Mouse (Mus musculus) fat pad, adult 2 months (tissue): ENCODE measurements at regions not wholly inside any gene's neighbourhood (a gene's known extent, or its start where the extent isn't known, plus 50 kb on each side); places are given as distances from the start of the nearest gene placed in this dataset.

Source experiments
- DNase-seq: peaks from one replicate; pipeline ENCODE4 v3.0.0-alpha.2; 2011; ENCODE audit warnings: low read depth, low spot score; ENCODE audit errors: extremely low read depth

DNA sequence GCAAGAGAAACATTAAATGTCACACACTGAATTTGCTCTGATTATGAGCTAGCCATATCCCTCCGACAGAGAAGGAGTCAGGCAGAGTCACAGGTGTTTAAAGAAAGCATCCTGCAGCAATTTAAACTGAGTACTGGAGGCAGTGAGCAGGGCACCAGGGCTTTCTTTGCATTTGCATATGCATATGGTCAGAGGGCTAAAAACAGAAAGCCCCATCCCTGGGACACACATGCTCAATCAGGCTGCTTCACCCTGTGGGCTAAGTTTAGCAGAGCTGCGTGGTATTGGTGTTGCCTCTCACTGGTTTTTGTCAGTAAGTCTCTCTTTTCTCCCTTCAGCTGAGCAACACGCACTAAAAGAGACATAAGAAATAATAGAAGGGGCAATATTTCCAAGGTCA, 289.9 kb upstream of the Rps6ka3 start:
- no peak for DNase-seq

DNA sequence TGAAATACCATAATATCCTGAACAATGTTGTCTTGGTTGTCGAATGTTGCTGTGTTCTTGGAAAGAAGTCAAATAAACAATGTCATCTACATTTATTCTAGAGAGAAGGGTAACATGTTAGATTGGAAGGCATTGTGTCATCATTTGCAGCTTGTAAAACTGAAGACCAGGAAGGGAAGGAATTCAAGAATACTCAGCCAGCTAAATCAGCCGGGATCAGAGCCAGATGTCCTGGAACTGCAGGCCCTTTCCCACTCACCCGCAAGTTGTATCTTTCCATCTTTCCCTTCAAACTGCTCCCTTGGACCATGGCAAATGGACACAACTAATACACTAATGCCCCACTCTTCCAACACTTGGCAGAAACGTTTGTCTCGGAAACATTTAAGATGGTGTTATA, 288.7 kb upstream of the Rps6ka3 start:
- DNase-seq: no peak

DNA sequence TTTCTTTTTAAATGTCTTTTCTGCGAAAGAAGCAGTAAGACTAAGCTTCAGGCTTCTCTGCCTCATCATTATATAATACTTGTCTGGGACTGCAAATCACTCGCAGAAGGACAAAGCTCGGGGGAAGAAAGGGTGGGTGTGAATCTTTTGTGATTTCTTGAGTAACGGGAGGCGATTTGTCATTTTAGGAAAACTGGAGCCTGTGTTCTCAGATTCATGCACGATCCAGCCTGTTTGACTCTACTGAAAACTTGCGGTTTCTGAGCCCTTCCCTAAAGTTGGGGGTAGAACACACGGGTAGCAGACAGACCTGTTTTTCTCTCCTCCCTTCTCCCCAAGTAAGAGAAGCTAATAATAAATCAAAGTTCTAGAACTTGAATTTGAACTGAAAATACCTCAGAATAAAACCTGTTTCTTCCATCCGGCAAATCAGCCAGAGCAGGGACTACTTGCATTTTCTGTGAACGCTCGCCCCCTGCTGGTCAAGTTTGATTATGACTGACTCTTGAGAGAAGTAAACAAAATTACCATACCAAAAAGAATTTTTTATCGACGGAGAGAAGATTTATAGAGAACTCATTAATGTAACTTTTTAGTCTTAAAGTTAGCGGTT, 288.2 kb upstream of the Rps6ka3 start:
- no peak for DNase-seq

DNA sequence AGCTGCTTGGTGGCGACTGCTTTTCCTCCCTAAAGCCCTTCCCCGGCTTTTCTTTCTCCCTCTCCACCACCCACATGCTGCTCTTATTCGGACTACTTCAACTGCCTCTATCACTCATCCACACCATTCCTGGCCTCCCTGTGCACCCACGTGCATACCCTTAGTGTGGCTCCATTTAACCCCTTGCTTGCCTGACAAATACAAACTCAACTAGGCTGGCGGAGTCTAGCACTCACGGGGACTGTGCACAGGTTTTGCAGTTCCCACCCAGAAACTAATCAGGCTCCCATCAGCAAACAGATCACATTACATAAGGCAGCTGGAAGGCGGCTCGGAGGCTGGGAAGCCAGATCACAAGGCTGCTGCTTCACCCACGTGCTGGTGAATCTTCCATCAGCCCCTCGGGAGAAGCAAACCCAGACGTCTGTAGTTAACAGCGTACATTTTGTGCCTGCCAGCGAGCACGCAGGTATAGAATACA, 287.0 kb upstream of the Rps6ka3 start:
- no peak for DNase-seq

DNA sequence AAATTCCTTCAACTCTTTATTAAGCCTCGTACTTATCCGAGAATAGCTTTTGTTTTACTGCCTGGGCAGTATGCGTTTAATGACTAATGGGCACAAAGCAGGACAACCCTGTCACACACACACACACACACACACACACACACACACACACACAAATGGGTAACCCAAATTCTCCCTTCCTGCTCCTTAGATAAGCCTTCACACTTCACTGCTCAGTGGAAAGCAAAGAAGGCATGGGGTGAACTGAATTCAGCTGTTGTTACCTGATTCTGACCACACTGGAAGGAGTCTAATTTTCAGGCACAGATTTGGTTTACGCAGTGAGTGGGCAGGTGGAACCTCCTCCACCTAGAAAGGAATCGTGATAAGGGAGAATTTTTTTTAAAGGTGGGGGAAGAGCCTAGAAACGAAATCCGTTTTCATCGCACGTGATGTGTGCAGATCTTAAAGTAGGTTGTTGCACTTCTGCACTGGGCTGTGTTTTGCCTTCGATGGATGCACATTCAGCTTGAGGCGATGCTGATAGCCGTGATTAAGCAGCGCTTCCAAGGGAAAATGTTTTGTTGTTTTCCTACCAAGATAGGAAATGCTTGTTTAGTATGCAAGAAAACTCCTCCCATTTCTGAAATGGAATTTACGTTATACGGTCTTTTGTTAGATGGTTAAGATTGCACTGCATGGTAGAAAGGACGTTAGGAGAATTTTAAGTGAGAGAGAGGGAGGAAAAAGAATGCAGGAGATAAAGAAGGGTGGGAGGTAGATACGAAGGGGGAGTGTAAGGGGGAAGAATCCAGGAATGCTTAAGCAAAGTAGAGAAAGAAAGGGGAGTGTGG, 286.2 kb upstream of the Rps6ka3 start:
- DNase-seq: no peak

DNA sequence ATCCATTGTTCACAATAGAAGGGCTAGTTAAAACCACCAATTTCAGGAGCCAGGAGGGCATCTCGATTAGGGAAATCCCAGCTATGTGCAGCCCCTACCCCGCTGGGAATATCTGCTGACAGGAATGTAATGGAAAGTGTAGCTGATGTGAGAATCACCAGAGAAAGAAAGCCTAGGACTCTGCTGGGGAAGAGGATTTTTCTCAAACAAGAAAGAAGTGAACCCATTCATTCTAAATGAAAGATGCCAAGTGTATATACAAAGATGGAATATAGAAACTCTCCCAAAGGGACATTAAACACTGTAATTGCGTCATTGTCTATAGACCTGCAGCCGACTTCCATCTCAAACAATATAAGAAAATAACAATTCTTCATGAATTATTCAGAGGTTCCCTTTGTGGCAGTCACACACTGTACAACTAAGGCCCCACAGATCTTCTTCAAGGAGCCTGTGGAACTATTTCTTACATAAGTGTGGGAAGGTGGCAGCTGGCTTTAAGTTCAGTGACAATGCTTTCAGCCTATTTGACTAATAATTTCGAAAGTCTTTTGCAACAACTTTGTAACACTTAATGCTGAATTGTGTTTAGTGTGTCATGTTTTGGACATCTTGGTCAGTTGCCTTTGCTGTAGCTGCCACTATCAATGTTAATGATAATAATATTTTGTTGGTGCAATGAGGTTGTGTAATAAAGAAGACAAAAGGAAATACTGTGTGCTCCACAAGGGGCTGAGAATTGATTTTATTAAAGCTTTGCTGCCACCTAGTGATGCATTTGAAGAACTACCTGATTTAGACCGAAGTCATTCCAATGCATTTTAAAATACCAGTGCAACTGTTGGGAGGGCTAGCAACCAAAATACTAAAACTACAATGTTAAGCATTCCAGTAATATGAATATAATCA, 285.4 kb upstream of the Rps6ka3 start:
- DNase-seq: no peak

DNA sequence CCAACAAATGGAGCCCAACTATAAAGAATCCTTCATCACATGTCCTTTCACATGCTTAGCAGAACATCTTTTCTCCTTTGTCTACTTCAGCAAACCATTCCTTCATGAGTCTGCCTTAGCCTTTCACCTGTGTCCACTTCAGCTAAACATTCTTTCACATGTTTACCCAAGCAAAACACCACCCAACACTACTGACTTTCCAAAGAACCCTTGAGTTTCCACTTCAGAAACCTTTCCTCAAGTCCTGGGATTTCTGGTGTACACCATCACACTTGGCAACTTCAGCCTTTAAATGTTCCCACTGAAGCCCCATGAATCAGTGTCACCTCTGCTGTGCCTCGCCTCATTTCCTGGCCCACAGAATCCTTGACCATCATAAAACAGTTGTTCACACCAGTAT, 278.2 kb upstream of the Rps6ka3 start:
- DNase-seq: no peak

DNA sequence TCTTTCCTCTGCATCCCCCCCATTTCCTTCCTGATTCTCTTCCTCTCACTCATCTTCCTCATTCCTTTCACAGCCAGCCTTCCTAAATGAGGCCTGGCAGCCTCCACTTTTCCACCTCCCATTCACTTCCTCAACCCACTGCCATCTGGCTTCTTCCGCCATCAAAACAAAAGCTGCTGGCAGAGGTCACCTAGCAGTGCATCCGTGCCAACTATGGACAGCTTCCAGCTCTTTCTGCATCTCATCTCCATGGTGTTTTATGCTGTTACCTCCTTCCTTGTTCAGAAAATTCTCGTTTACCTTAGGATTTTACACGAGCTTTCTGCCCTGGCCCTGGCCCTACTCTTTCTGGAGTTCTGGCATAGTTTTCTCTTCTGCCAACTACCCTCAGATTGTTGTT, 262.9 kb upstream of the Rps6ka3 start:
- DNase-seq: no peak

DNA sequence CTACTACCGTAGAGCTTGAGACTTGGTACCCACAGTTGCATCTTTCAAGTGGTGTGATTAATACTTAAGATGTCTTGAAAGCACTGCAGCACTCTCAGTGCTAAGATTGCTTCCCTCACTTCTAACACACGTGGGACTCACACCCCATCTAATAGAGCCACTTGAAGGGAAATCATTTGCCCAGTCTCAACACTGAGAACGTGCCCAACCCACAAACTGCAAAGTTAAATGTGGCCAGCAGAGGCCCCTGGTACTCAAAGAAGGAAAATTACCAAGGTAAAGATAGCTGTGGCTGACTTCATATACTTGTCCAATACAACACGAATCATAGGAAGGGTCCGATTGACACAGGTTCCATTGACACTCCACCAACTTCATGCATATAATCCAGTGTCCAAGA, 238.4 kb upstream of the Rps6ka3 start:
- DNase-seq: no peak

DNA sequence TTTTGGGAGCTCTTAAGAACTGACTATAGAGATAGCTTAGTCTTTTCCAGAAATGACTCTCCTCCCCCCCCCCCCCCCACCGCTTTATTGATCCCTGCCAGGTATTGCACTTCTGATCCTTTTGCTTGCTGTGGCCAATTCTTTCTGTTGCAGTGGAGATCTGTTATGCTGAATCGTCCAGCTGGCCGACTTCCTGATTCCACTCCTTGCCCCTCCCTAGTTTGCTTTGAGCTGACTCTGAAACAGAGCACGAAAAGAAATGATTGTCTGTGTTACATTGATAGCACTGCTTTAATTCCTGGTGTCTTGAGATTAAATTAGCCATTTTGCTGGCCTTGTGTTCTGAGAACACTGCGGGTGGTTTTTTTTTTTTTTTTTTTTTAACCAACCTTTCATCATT, 233.5 kb upstream of the Rps6ka3 start:
- no peak for DNase-seq

DNA sequence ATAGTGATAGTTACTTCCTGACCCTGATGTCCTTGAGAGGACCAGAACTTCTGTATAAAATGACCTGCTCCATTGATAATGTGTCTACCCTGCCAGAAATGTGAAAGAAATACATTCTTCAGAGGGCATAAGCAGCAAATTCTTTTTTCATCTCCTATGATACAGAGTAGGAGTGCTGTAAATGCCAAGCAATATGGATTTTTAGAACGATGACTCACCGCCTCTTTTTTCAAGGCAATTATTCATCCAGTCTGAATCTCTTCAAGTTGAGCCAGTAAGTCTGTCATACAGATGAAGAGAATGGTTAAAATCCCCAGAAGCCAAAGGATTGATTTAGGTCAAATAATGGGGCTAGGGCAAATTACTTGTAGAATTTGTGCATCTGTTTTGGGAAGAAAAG, 225.4 kb upstream of the Rps6ka3 start:
- DNase-seq: no peak

DNA sequence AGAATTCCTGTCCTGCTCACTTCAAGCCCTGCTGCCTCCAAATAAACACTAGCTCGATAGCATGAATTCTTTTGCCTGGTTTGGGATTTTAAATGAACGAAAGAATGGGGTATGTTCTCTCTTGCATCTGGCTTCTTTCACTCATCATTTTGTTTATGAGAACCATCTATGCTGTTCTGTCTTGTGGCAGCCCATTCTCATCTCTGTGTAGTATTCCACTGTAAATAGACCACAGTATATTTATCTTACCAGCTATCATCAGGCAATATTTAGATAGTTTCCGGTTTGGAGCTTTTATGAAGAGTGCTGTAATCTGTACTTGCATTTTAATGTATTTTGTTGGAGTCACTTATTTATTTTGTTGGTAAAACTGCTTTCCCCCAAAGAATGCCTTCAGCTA, 222.4 kb upstream of the Rps6ka3 start:
- DNase-seq: no peak

DNA sequence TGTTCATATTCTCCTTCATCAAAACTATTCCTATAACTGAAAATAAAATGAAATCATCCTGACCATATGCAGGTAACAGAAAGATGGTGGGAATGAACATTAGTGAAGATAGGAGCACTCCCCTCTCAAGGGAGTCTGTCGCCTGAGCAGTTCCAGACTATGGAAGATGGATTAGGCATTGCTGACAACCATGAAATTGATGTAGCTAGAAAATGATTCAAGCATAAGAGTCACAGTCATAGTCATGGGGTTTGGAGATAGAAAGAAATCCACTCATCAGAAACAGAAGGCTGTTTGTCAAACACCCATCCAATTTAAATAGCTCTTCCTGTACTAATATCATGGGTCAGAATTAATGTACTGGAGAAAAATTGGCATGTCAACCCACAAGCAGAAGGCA, 191.2 kb upstream of the Rps6ka3 start:
- DNase-seq: no peak

DNA sequence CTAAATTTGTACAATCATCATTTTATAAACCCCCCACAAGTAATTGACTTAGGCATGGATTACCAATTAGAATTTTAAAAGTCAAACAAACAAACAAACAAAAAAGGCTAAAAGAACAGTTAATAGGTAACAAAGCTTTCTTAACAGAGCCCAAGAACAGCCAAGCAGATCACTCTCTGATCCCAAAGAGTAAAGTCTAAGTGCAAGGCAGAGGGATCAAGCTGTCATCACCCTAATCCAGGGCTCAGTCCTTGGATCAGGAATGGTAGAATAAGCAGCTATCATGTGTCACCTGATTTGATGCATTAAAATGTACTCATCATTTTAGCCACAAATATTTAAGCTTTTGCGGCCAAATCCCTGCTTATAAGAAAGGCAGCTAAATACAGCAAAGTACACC, 183.8 kb upstream of the Rps6ka3 start:
- DNase-seq: no peak

DNA sequence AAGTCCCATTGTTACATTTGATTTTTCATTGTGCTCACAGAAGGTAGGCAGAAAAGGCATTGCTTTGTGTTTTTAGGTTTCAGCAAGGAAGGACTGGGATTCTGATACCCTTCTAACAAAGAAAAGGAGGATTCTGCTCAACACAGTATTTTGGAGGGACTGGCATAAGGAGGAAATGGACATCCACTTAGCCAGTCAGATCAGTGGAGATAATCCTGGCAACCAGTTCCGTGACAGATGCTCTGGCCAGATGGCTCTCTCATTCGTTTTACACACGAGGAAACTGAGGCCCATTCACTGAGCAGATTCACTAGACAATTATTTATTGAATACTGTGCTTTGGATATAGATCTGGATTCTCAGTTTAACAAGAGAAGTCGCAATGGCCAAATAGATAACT, 178.2 kb upstream of the Rps6ka3 start:
- no peak for DNase-seq

DNA sequence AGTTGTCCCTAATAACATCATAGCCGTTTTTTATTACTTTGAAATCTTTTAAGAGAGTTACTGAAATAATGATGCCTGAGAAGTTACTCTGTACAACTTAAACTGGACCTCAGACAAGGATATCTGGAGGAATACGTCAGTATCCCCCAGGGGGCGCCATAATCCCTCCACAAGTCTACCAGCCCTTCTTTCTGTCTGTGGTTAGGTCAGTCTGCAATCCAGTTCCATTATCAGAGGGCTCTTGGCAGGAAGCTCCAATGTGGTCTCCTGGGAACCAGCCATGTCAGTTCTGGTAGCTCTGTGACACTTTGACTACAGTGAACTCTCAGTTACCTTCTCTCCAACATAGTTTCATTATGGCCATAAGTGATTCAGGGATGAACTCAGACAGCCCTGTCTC, 166.7 kb upstream of the Rps6ka3 start:
- no peak for DNase-seq

DNA sequence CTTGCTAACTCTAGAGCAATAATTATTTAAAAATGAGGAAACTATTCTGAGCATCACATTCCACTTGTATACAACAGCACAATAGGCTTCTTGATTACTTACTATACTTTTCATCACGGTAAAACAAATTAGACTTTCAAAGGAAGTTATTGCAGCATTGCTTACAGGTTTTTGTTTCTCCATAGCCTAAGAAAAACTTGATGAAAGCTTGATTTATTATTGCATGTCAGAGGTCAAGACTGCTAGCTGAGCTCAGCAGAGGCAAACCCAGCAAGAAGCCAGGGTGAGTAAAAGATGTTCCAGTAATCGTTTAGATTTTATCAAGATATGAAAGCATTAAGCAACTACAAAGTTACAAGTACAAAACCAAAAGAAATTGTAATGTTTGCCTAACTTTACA, 162.2 kb upstream of the Rps6ka3 start:
- peak; percentile 23 for DNase-seq

DNA sequence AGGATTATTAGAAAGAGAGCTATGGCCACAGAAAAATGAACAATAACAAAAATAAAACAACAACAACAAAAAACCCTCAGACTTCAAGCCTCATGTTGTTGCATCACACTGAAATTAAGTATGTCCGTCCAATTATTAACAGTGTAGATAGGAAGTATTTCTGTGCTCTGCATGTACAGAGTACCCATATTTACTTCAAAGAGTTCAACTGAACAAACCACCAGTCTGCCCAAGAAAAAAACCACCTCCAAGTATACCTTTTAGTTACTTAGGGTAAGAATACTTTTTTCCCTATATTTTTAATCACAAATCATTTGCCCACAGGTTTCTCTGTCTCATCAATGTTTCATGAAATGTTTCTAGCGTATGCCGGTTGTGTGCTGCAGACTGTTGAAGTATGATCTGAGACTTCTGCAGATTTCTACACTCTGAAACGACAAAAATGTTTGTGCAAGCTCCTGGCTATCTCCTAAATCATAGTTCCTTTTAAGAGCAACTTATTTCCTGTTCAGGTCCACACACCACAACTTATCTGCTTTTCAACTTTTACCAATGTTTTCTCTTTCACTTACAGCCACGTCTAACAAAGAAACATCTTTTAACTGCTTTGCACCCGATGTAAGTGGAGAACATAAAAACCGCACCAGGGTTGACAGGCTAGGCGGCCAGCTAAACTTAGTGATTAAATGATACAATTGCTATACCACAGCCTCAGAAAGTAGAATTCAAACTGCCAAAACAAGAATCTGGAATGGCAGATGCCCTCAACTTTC, 154.2 kb upstream of the Rps6ka3 start:
- no peak for DNase-seq

DNA sequence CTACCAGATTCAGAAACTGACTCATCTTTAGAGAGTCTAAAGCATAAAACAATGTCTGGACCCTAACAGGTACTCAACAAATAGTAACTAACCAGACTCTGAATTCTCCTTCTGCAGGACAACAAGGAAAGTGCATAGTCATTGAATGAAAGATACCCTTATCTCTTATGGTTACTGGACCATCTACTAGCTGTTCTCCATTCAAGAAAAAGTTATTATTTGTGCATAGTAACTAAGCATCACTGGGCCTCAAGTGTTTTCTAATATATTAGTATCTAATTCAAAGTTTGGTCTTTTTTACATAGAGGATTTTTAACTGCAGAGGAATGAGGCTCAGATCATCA, 153.7 kb upstream of the Rps6ka3 start:
- no peak for DNase-seq

DNA sequence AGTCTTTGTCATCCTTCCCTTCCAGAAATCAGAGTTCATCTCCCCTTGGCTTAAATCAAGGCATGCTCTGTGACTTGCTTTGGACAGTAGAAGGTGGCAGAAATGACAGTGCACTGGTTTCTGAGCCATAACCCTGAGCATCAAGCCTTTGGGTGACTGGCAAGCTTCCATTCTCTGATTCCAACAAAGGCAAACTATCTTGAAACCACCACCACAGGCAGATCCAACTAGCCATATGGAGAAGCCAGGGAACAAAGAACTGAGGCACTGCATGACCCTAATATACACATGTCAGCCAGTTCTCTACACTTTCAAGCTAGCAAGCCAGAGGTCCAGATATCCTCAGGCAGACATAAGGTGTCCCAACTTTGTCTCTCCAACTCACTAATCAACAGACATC, 151.2 kb upstream of the Rps6ka3 start:
- no peak for DNase-seq

DNA sequence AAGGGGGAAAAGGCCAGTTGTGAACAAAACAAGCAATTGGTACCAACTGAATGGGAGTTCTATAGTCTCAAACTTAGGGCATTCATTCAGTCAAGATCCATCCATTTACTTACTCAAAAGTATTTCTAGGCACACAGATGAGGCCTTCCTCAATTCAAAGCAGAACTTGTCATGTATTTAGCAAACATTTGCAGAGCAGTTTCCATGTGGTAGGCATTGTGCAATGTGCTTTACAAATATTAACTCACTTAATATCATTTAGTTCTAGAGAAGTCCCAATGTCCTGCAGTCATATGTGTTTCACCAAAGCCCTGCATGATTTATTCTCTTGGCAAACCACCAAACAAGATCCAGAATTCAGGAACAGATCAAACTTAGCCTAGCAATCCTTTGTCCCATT, 148.8 kb upstream of the Rps6ka3 start:
- DNase-seq: no peak
